Mouse (Mus musculus) embryonic facial prominence, embryonic 13.5 days (tissue): ENCODE results near the gene Zfp456. TPM values are rescaled to one million over a fixed set of nuclear protein-coding genes. Genes with fewer than 3 reads are reported as not detected.
A peak's percentile ranks its signal among the peaks of the same experiment; 100 is the strongest.
"Not testable (repeated sequence)": the region's sequence is repeated elsewhere in the genome, so short reads cannot be mapped to it uniquely, and the experiment has no call there.

ENCODE experiments used
- ATAC-seq: fragments of 200-750 bp; cut with Nextera tagmentation; 2 replicates; pipeline ENCODE4 v1.8.0; 2017; ENCODE audit warnings: low read depth; ENCODE audit not compliant: insufficient number of reproducible peaks, insufficient read depth, low FRiP score, low TSS enrichment
- H3K27ac ChIP-seq: fragments of 300-500 bp; sonication (generic); 2 replicates; pipeline ENCODE4 v1.5.1; 2015; ENCODE audit warnings: moderate library complexity, mild to moderate bottlenecking, inconsistent platforms
- H3K27me3 ChIP-seq: fragments of 300-500 bp; sonication (generic); 2 replicates; pipeline ENCODE4 v1.6.1; 2015; ENCODE audit warnings: mild to moderate bottlenecking, inconsistent platforms
- H3K36me3 ChIP-seq: fragments of 300-500 bp; sonication (generic); 2 replicates; pipeline ENCODE4 v1.6.1; 2015; ENCODE audit warnings: mild to moderate bottlenecking, inconsistent platforms
- H3K4me1 ChIP-seq: fragments of 300-500 bp; sonication (generic); 2 replicates; pipeline ENCODE4 v1.6.1; 2015; ENCODE audit warnings: inconsistent platforms
- H3K4me2 ChIP-seq: fragments of 300-500 bp; sonication (generic); 2 replicates; pipeline ENCODE4 v1.6.1; 2015; ENCODE audit warnings: moderate library complexity, mild to moderate bottlenecking, inconsistent platforms
- H3K4me3 ChIP-seq: fragments of 300-500 bp; sonication (generic); 2 replicates; pipeline ENCODE4 v1.5.1; 2015; ENCODE audit warnings: mild to moderate bottlenecking, inconsistent platforms
- H3K9ac ChIP-seq: fragments of 300-500 bp; sonication (generic); 2 replicates; pipeline ENCODE4 v1.6.1; 2015; ENCODE audit warnings: mild to moderate bottlenecking, inconsistent platforms
- H3K9me3 ChIP-seq: fragments of 300-500 bp; sonication (generic); 2 replicates; pipeline ENCODE4 v1.6.1; 2016; ENCODE audit warnings: inconsistent platforms
- WGBS: fragments of 180-500 bp; shearing (Covaris S2); methylation state at CpG from one replicate; pipeline ENCODE4 v1.1.7; 2015; ENCODE audit warnings: mixed read lengths; 5-methylcytosine and 5-hydroxymethylcytosine counted together
- polyA plus RNA-seq: library from polyadenylated mRNA; unstranded; fragments of >200 nt; fragmentation: Nextera tagmentation; extraction: Ambion mirVana; gene quantifications from 2 replicates; pipeline ENCODE4 v1.2.1, GENCODE M21; 2015

The Zfp456 gene
- 1.3 and 1.6 TPM in 2 replicates for polyA plus RNA-seq

DNA sequence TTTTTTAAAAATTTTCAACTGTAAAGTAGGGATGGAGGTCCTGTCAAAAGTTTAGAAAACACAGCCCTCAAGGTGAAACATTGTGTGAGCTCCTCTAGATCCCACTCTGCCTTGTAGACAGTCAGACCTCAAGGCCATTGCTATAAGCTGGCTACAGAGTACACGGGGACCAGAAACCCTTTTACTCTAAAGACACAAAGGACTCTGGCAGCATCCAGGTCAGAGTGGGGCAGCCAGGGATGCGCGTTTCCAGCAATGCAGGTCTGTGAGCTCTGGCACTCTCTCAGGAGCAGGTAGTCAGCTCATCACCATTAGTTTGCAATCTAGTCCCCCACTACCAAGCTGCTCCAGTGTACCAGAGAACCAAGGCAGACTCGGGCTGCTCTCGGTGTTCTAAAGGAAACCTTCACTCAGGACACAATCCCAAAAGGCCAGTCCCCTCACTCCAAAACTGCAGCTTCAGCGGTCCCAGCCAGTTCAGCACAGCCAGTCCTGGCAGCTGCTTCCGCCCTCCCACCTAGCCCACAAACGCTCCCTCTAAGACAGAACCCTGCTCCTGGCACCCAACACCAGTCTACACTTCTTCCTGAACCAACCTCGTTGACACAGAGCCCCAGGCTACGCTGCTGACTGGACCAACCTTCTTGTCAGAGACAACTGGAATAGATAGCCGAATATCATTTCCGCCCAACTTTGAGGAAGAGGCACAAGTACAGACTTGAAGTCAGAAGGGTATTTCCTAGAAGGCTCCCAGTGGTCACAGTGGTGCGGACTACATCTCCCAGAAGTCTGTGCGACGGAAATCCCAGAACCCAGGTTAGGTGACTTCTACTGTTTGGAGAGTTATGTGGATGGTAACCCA, at the start of gene Zfp456, which contains the start of gene Gm28041:
TSS of gene Zfp456 (minus strand) at position 761 of the 862 bp plus-strand sequence.
TSS of gene Gm28041 (minus strand) at position 684 of the 862 bp plus-strand sequence.
- not testable (repeated sequence) for H3K36me3 ChIP-seq, H3K27me3 ChIP-seq, H3K27ac ChIP-seq, H3K4me1 ChIP-seq, H3K9me3 ChIP-seq
- peak within 1 kb of the TSS; percentile 64 for H3K9ac ChIP-seq
- peak within 1 kb of the TSS; percentile 50 for H3K4me3 ChIP-seq
- peak within 1 kb of the TSS; percentile 62 for H3K4me2 ChIP-seq
- ATAC-seq, result peak; percentile 81
- WGBS, result 19% methylated on average over 15 of the region's 15 CpGs

DNA sequence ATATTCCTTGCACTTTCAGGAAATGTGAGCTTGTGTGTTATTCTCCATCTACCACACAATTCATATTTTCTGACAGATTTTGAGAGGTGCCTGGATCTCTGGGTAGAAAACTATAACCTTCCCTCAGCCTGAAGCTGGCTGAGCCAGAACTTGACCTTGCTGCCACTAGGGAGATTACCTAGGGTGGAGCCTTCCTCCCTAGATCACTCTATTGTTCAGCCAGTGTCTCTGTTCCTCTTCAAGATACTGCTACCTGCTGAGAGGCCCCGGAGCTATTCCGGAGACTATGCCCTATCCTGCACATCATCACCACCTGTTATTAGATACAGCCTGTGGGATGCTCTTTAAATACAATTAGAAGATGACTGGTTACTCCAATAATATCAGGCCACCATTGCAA, 46.9 kb upstream of the Zfp456 start:
- not testable (repeated sequence) for H3K4me3 ChIP-seq, ATAC-seq, H3K36me3 ChIP-seq, H3K4me1 ChIP-seq, H3K9me3 ChIP-seq, H3K27ac ChIP-seq, H3K9ac ChIP-seq, H3K4me2 ChIP-seq, H3K27me3 ChIP-seq
- 89% methylated on average over 2 of the region's 2 CpGs for WGBS

DNA sequence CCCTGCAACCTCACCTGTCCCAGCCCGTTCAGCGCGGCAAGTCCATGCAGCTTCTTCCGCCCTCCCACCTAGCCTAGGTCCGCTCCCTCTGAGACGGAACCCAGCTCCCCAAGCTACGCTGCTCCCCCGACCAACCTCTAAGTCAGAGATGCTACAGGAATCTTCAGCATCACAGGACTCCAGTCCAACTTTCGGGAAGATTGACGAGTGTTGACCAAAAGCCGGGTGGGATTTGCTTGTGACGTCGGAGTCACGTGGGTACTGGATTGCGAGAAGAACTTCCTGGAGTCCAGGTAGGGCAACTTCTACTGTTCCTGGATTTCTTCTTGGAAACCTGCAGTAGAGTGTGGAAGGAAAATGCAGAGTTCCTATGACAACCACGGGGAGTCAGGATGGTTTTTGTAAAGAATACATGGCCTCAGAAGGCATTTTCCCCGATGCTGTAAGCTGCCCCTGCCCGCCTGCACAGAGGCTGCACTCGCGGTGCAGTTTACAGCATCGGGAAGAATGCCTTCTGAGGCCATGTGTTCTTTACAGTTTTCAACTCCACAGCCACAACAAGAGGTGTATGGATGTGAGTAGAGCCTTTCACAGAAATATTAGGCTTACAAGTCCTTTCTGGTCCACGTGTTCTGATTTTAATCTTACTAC, 45.7 kb upstream of the Zfp456 start, which contains the start of gene Zfp459:
TSS of gene Zfp459 (minus strand) at position 212 of the 651 bp plus-strand sequence.
- 2% methylated on average over 22 of the region's 22 CpGs for WGBS
- no peak within 1 kb of the TSS; the same call in 1 of the 2 replicates for H3K27ac ChIP-seq

DNA sequence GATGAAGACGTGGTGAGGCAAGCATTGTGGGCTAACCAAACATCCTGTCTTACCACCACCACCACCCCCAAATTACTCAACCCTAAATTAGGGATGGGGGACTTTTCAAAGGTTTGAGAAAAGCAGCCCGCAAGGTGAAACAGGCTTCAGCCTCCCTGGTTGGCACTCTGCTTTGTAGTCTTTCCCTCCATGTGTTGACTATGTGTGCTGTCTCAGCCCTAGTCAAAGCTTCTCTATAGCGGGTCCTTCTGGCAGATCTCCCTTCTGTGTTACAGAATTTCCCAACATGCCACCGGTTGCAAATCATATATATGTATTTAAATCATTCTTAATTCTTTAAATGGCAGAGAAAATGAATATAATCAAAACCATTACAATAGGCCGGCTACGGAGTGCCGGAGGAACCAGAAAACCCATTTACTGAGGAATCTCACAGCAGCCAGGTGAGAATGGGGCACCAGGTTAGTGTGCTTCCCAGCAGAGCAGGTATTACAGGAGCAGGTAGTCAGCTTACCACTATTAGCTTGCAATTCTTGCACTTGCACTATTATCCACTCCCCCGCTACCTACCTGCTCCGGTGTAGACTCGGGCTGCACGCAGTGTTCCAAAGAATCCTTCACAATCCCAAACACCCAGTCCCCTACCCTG, 45.1 kb upstream of the Zfp456 start:
- no peak for ATAC-seq

More for the DNA sequence above, 45.7 kb upstream of the Zfp456 start, which contains the start of gene Zfp459:
- Histone ChIP-seq H3K9ac (peak within 1 kb of the TSS; percentile 72), H3K9me3 (no peaks in the 10 kb centered on the region), H3K36me3 (no peaks in the 10 kb centered on the region), H3K4me3 (peak within 1 kb of the TSS; percentile 63), H3K27me3 (no peaks in the 10 kb centered on the region), H3K4me2 (peak within 1 kb of the TSS; percentile 86), H3K4me1 (peaks cover 9% of the 10 kb centered on the region)
- ATAC-seq, result peak; percentile 74; the same call in 1 of the 2 replicates

DNA sequence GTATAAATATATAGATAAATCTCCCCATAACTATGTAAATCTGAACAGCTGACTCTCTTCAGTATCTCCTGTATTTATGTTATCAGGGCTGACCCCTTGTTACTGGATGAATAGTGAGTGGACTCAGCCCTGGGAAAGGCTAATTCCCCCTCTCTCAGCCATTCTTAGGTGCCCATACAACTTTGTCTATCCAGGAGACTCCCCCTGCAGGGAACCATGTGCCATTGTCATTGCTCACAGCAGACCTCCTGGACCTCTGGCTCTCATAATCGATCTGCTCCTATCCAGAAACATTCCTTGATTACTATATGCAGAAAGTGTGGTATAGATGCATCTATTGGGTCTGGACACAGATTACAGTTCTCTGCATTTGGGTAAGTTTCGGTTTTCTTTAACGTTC, 41.2 kb upstream of the Zfp456 start:
- no peaks in the 10 kb centered on the region for H3K9me3 ChIP-seq

More for the DNA sequence above, 45.1 kb upstream of the Zfp456 start:
- no peaks in the 10 kb centered on the region for H3K9me3 ChIP-seq
- H3K36me3 ChIP-seq, result no peaks in the 10 kb centered on the region
- H3K27ac ChIP-seq, result no peak overlapping the region
- H3K4me3 ChIP-seq, result peak overlapping the region; percentile 63
- WGBS, result 29% methylated on average over 11 of the region's 11 CpGs
- H3K4me2 ChIP-seq, result peak overlapping the region; percentile 86
- H3K27me3 ChIP-seq, result no peaks in the 10 kb centered on the region
- peaks cover 9% of the 10 kb centered on the region for H3K4me1 ChIP-seq
- peak overlapping the region; percentile 72 for H3K9ac ChIP-seq

DNA sequence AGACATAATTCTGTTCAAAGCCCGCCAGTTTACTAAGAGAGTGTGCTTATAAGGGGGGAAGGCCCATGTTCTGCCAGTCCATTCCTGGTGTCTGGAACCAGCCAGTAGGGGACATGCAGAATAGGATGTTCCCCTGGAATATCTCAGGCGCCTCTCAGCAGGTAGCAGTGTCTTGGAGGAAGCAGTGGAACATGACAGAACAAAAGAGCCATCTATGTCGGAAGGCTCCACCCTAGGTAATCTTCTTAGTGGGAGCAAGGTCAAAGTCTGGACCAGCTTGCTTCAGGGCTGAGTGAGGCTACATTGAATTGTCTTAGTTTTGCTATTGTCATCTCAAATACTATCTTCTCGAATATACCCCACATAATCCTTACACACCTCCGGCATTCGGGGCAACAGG, 40.1 kb upstream of the Zfp456 start:
- Histone ChIP-seq H3K4me2 (no peak overlapping the region), H3K9ac (no peak overlapping the region), H3K27me3 (no peaks in the 10 kb centered on the region), H3K27ac (no peak overlapping the region), H3K36me3 (no peaks in the 10 kb centered on the region), H3K4me3 (no peak overlapping the region), H3K4me1 (peaks cover 3% of the 10 kb centered on the region), H3K9me3 (no peaks in the 10 kb centered on the region)
- 89% methylated on average over 6 of the region's 6 CpGs for WGBS
- ATAC-seq, result no peak

More for the DNA sequence above, 41.2 kb upstream of the Zfp456 start:
- no peaks in the 10 kb centered on the region for H3K36me3 ChIP-seq
- ATAC-seq, result no peak
- no peak overlapping the region for H3K9ac ChIP-seq
- peaks cover 5% of the 10 kb centered on the region for H3K4me1 ChIP-seq
- H3K27ac ChIP-seq, result no peak overlapping the region
- no peak overlapping the region for H3K4me3 ChIP-seq
- H3K27me3 ChIP-seq, result no peaks in the 10 kb centered on the region
- 83% methylated on average over 3 of the region's 3 CpGs for WGBS
- H3K4me2 ChIP-seq, result no peak overlapping the region

DNA sequence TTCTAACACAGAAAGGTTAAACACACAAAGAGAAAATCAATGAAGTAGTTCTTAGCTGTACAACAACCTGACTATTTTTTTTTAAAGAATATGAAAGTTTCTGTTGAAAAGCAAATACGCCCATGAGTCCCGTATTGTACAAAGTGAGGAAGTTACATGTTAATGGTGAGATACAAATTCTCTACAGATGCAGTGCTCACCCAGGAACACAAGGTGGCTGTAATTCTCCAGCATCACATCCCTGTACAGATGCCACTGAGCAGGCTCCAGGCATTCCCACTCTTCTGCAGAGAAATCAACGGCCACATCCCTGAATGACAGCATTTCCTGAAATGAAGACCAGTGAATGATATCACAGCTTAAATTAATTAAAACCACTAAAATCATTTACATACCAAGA, 38.0 kb upstream of the Zfp456 start:
- H3K27me3 ChIP-seq, H3K9me3 ChIP-seq, H3K9ac ChIP-seq, H3K4me3 ChIP-seq, H3K4me2 ChIP-seq, H3K36me3 ChIP-seq, H3K4me1 ChIP-seq, H3K27ac ChIP-seq, ATAC-seq: not testable (repeated sequence)
- 70% methylated on average over 3 of the region's 3 CpGs for whole genome bisulfite sequencing

DNA sequence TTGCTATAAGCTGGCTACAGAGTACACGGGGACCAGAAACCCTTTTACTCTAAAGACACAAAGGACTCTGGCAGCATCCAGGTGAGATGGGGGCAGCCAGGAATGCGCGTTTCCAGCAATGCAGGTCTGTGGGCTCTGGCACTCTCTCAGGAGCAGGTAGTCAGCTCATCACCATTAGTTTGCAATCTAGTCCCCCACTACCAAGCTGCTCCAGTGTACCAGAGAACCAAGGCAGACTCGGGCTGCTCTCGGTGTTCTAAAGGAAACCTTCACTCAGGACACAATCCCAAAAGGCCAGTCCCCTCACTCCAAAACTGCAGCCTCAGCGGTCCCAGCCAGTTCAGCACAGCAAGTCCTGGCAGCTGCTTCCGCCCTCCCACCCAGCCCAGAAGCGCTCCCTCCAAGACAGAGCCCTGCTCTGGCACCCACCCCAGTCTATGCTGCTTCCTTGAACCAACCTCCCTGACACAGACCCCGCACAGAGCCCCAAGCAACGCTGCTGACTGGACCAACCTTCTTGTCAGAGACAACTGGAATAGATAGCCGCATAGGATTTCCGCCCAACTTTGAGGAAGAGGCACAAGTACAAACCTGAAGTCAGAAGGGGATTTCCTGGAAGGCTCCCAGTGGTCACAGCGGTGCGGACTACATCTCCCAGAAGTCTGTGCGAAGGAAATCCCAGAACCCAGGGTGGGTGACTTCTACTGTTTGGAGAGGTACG, 23.7 kb upstream of the Zfp456 start, which contains the start of gene Zfp429:
TSS of gene Zfp429 (minus strand) at position 637 of the 721 bp plus-strand sequence.
- ATAC-seq, result peak; percentile 88
- peak within 1 kb of the TSS; percentile 58 for H3K4me2 ChIP-seq
- WGBS, result 3% methylated on average over 14 of the region's 16 CpGs
- H3K9ac ChIP-seq, result peak within 1 kb of the TSS; percentile 72
- not testable (repeated sequence) for H3K27me3 ChIP-seq, H3K27ac ChIP-seq, H3K9me3 ChIP-seq, H3K36me3 ChIP-seq, H3K4me1 ChIP-seq
- H3K4me3 ChIP-seq, result peak within 1 kb of the TSS; percentile 66

DNA sequence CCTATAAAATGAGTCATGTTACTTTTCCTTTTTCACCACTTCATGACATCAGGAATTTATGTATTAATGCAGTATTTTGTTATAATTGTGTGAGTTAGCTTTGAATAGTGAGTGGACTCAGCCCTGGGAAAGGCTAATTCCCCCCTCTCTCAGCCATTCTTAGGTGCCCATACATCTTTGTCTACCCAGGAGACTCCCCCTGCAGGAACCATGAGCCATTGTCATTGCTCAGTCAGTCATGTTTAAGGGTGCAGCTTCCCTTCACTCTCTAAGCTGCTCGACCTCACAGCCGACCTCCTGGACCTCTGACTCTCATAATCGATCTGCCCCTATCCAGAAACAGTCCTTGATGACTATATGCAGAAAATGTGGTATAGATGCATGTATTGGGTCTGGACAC, 645 bp upstream of the Zfp456 start:
- H3K4me3 ChIP-seq, H3K9me3 ChIP-seq, H3K27me3 ChIP-seq, H3K4me2 ChIP-seq, H3K27ac ChIP-seq, H3K9ac ChIP-seq, ATAC-seq, H3K36me3 ChIP-seq, H3K4me1 ChIP-seq: not testable (repeated sequence)
- 80% methylated on average over 3 of the region's 3 CpGs for WGBS

DNA sequence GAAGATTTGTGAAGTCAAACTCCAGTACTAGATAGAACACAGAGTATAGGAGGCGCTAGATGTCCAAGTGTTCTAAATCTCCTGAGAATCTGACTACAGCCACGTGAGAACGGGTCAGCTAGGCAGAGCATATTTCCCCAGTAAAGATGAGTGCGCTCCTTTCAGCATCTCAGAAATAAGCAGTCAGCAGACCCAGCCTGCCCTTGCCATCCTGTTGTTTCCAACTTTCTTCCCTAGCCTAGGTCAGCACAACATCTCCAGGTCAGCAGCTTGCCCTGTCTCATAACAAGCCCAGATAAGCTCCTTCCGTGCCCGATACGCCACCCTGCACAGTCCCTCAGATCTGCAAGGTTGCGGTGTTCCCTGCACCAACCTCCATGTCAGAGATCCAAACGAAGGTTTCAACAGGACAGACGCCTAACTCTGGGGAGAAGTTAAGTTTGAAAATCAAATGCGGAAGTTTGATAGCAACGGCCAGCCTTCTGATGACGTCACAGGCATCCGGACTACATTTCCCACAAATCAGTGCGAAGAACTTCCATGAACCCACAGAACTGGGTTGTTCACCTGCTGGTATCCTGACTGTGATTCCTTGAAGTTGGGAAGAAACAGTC, 15.4 kb downstream of the Zfp456 start, which contains the start of the genes Gm28044 and Zfp953:
TSS of gene Gm28044 (minus strand) at position 406 of the 614 bp plus-strand sequence.
TSS of gene Zfp953 (minus strand) at position 475 of the 614 bp plus-strand sequence.
- H3K36me3 ChIP-seq, result no peaks in the 10 kb centered on the region
- peak within 1 kb of the TSS; percentile 65; the same call in 1 of the 2 replicates for H3K27ac ChIP-seq
- WGBS, result 1% methylated on average over 15 of the region's 15 CpGs
- no peaks in the 10 kb centered on the region for H3K27me3 ChIP-seq
- peak within 1 kb of the TSS; percentile 76 for H3K4me3 ChIP-seq
- H3K9ac ChIP-seq, result peak within 1 kb of the TSS; percentile 78
- peak within 1 kb of the TSS; percentile 77 for H3K4me2 ChIP-seq
- no peaks in the 10 kb centered on the region for H3K9me3 ChIP-seq
- ATAC-seq, result peak; percentile 78
- peaks cover 4% of the 10 kb centered on the region; the same call in 1 of the 2 replicates for H3K4me1 ChIP-seq
